Mouse (Mus musculus) layer of hippocampus, adult 9-11 months (tissue): ENCODE measurements around the gene Aoc2.

Source experiments
- DNase-seq: peaks from one replicate; pipeline ENCODE4 v3.0.0; 2022

Aoc2 gene

DNA sequence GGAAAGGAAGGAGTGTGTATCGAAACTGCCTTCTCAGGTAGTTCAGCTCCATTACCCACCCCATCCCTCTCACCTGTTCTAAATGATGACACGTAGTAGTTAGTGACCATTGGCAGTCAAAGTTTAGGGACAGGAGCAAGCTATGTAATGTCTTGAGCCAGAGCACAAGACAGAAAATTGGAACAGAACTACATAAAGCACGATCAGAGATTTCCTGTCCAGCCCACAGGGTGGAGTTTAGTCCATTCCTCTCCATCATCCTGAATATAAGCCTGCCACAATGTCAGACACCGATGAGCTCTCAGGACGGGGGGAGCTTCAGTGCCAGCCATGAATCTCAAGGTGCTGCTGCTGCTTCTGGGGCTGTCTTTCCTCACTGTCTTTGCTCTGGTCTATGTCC lies at the start of gene Aoc2:
Aoc2 (plus strand) TSS at position 301 of the 400 bp plus-strand sequence.
- no peak for DNase-seq

- DNase-seq = no peak
Measured at GRCm38 (mm10) chr11:101275309-101275708, 49.6 kb upstream of the Aoc2 start.

DNA sequence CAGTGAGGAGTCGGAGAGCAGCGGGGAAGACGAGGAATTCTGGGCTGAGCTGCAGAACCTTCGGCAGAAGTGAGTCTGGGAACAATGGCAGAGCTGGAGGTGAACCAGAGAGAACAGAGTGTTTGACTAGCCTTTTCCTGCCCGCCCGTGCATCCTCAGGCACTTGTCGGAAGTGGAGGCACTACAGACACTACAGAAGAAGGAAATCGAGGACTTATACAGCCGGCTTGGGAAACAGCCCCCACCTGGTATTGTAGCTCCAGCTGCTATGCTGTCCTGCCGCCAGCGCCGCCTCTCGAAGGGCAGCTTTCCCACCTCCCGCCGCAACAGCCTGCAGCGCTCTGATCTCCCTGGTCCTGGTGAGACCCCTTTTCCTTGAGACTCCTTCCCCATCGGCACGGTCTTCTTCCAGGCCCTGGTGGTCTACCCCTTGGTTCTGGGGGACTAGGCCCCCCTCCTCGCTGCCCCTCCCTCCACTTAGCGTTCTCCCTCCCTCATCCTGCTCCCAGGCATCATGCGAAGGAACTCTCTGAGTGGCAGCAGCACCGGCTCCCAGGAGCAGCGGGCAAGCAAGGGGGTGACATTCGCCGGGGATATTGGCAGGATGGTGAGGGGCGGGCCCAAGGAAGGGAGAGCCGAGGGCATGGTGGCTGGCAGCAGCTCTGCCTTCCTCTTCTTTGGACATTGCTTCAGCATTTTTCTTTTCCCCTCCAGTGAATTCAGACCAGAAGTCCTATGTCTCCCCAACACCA lies 48.4 kb upstream of the Aoc2 start:
- DNase-seq = no peak

DNA sequence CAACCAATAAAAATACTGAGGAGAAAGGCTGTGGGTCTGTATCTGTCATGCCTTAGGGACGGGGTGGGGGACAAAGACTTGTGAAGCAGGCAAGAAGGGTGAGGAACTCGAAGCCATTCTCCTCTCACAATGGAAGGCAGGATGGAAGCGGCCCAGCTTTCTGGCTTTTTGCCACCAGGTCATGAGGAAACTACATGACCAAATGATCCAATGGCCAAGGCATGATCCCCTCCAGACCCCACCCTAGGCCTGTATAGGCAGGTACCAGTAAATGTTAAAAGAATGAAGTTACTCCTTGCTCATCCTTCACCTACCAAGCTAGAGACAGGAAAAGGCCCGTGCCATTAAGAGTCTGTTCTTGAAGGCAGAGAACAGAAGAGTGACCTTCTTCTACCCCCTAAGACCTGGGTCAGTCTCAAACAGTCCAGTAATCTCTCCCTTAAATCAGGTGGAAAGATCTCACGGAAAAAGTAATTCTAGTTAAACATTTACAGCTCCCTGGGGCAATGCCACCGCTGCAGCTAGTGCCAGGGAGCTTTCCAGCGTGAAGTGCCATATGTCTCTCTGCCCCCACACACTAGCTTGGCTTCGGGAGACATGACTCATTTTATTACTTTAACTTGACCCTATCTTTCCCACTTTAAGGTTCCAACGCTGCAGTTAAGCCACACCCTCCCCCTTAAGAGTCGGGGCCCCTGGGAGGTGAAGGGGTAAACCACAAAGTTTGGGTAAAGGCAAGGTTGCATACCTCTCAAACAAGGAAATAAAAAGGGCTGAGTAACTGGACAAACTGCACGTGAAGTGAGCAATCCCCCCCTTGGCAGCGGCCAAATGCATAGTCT lies 47.3 kb upstream of the Aoc2 start:
- DNase-seq = no peak

DNA sequence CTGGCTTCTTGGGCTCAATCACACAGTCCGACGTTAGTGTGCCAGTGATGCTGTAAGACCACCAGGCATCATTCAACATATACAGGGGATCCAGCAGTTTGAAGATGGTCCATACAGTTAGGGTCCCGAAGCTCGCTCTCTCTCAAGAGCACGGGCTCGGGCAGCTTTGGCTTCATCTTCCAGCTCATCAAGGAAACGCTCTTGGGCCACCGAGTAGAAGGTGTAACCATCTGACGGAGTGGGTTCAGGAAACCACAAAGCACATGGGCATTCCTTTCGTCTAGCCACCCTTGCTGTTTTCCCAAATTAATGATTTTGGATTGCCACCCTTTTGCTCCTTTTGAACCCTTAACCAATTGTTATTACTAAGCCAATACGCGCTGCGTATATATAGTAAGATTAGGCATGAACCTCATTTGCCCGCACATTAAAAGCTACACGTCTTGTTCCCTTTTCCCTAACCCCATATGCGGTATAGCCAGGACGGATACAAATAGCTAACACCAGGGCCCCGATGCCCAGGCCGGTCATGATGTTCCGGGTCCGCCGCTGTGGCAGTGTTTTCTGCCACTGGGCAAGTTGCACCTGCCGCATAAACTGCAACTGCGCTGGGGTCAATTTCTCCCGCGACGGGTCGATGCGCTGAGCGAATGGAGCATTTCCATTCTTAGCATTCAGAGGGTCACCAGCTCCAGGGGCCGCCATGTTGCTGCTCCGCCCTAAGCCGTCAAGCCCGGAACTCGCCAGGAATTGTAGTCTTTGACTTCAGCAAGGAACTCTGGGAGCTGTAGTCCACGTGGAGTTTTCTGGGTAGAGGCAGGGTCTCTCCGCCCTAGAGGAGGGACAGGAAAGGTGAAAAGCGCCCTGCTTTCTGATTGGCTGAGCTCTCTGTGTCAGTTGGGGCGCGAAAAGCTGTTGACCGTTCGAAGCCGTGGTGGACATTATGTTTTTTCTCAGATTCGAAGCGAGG lies 46.4 kb upstream of the Aoc2 start, which contains the start of the genes Cntd1 and Coa3:
Cntd1 (plus strand) TSS at position 790 of the 970 bp plus-strand sequence.
Coa3 (minus strand) TSS at position 892 of the 970 bp plus-strand sequence.
- DNase-seq = peak; percentile 89

GRCm38 (mm10) chr11:101279193-101279569 lies 45.7 kb upstream of the Aoc2 start:
- DNase-seq = no peak

DNA sequence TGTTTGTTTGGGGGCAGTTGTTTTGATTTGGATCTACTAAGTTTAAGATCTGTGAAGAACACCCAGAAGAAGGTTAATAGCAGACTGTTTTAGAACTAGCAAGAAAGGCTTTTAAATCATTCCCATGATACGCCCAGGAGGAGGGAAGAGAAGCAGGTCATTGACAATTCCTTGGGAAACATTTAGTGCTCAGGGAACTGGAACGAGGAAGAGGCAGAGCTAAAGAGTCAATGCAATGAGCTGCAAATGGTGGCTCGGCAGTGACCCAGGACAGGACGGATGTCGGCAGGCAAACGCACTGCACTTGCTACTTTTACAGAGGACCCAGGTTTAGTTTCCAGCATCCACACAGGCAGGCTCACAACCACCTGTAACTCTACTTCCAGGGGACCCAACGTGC lies 44.0 kb upstream of the Aoc2 start:
- DNase-seq = no peak

DNA sequence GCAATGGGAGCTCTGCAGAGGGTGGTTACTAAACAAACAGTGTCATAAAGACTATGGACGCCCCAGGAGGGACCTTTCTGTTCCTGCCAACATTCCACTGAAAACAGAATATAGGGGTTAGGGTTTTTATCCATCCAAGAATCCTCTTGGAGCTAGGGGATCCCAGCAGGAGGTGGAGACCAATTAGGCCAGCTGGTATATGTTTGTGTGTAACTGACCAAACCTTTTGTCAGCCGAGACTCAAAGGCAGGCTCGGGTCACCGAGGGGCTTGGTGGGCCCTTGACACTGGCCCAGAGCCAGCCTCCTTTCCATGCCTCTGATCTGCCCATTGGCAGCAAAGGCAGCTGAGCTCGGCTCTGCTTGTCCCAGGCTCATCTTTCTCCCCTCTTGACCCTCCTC lies 42.0 kb upstream of the Aoc2 start:
- no peak for DNase-seq

DNA sequence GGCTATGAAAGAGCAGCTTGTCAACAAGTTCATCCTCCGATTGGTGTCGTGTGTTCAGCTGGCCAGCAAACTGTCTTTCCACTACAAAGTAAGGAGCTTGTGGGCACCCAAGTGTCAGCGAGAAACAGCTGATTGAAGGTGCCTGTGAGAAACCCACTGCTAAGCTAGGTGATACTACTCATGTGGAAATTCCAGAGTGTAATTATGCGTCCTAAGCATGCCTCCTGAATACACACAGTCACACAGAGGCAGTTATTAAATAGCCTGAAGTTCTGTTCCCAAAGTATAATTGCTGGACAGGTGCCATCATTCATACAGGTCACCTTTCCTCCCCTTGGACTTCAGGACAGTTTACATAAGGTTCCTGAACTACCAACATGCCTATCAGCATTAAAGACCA lies 41.1 kb upstream of the Aoc2 start:
- no peak for DNase-seq

DNA sequence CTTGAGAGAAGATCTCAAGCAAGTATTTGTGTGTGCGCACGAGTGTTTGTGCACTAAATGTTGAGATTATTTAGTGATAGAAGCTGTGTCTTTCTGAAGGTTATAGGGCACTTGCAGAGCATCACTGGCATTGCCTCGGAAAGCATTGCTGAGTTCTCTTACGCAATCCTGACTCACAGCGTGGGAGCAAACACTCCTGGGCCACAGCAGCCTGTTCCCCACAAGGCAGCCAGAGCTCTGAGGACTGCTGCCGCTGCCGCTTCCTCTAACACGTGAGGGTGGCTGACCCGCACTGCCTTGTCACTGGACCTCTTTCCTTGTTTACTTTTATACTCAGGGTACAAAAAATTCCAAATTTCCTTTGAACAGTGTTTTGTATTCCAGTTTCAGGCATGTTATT lies 37.6 kb upstream of the Aoc2 start:
- DNase-seq = peak; percentile 48

DNA sequence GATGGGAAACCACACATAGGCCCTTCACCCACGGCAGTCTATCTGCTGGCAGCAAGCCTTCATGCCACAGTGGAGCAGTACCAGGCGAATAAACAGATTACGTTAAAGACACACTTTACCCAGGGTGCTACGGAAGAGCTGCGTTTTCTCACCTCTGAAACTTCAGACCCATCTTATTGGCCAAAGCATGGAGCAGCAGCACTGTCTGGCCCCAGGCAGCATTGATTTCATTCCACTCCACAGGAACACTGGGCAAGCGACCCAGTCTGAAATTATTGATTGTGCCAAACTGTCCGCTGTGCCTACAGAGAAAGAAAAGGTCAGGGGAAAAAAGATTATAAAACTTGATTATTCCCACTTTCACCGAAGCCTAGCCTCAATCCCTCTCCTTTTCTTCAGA lies 33.6 kb upstream of the Aoc2 start:
- no peak for DNase-seq

GRCm38 (mm10) chr11:101295191-101295590 lies 29.7 kb upstream of the Aoc2 start:
- no peak for DNase-seq

DNA sequence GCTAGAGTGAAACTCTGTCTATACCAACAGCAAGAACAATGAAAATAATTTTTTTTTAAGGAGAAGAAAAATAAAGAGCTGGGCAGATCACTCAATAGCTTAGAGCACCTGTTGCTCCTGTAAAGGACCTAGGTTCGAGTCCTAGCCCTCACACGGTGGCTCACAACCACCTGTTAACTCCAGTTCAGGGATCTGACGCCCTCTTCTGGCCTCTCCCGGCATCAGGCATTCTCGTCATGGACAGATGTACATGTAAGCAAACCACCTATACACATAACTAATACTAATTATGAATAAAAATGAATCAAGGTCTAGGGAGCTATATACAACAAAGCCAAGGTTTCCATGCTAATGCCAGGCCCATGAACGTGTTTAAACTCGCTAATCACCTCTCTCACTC lies 24.0 kb upstream of the Aoc2 start:
- no peak for DNase-seq

- no peak for DNase-seq
Measured at GRCm38 (mm10) chr11:101301299-101302003, 23.4 kb upstream of the Aoc2 start.

DNA sequence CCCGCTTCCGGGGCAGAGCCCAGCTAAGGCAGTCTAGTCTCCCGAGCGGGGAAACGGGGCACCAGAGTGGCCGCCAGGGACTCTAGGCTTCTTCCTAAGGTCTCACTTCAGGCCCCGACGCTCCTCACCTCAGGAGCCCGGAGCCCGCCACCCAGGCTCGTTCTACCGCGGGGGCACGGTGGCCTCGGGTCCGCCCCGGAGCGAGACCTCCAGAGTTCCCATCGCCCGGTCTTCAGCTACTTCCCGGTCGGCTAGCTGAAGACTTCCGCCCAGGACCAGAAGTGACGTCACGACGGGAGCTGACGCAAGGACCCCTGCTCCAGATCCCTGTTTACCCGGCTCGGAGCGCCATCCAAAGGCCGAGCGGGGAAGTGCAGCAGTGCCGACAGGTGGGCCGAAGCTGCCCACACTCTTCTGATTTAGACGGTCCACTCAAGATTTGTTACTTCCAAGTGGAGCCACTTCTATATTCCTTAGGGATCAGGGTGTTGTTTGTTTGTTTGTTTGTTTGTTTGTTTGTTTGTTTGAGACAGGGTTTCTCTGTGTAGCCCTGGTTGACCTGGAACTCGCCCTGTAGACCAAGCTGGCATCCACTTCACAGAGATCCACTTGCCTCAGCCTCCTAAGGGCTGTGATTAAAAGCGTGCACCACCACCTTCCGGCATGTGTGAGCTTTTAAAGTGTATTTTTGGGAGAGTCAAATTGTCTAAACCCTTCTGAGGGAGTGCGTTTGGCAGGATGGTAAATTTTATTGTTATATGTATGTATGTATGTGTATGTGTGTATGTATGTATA lies 22.7 kb upstream of the Aoc2 start, which contains the start of gene Becn1:
Becn1 (minus strand) TSS at position 283 of the 795 bp plus-strand sequence.
- DNase-seq = peak; percentile 96

DNA sequence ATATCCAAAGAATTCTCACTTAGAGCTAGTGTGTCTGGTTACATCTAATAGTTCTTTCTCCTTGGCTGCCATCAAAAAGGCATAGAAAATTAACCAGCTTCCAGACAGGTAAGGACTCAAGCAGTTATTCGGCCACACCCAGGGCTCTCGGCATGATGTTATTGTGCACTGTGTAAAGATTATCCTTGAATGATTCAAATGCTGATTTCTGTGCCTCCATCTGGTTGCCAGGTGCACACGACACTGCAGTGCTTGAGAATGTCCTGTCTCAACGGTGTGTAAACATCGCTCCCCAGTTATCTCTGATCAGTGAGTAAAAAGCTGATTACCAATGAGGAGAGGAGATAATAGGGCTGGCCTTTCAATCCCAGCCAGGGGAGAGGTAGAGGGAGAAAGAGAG lies 17.1 kb upstream of the Aoc2 start:
- DNase-seq = no peak

DNA sequence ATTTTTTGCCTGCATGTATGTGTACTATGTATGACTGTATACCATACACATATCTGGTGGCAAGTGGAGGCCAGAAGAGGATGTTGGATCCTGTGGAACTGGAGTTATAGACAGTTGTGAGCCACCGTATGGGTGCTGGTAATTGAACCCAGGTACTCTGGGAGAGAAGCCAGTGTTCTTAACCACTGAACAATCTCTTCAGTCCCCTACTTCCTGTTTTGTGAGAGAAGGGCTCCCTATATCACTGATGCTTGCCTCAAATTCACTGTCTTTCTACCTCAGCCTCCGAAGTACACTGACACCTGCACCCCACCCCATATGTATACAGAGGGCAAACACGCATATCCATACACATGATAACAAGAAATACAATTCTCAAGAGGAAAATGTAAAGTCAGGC lies 13.8 kb upstream of the Aoc2 start:
- no peak for DNase-seq

- no peak for DNase-seq
Measured at GRCm38 (mm10) chr11:101312150-101312549, 12.7 kb upstream of the Aoc2 start.

DNA sequence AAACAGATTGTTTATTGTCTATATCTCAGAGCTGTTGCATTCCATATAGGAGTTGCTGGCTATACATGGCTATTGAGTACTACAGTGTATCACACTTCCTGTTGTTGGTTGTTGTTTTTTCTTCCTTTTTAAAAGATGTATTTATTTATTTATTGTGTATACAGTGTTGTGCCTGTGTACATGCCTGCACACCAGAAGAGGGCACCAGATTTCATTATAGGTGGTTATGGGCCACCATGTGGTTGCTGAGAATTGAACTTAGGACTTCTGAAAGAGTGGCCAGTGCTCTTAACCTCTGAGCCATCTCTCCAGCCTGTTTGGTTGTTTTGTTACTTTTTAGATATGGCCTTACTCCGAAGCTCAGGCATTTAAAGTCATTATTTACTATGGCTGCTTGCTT lies 10.3 kb upstream of the Aoc2 start:
- DNase-seq = no peak

- no peak for DNase-seq
Measured at GRCm38 (mm10) chr11:101315082-101315650, 9.7 kb upstream of the Aoc2 start.
